Mouse (Mus musculus): ENCODE measurements around the gene Pold2.

DNA sequence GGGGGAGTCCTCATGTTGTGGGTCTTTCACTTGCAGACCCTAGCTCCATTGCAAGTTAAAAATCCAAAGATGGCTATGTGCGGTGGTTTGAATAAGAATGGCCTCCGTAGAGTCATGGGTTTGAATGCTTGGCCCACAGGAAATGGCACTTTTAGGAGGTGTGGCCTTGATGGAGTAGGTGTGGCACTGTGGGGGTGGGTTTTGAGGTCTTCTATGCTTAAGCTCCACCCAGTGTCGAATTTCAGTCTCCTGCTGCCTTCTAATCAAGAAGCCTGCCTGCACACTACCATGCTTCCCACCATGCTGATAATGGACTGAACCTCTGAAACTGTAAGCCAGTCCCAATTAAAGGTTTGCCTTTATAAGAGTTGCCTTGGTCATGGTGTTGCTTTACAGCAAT is 35.0 kb downstream of the Pold2 start:
- TF ChIP-seq POLR2A (IDR thresholded peaks at IDR 0.05; ENCODE audit: borderline replicate concordance, extremely low read depth, insufficient read depth, insufficient read length, poor library complexity, severe bottlenecking) (no peak), CTCF (IDR thresholded peaks at IDR 0.05; ENCODE audit: borderline replicate concordance, extremely low read depth, insufficient read depth, insufficient read length) (no peak)
